Mouse (Mus musculus) layer of hippocampus, adult 2 months (tissue): Measurements from ENCODE around the gene Hist1h2ak. TPM values are rescaled to one million over a fixed set of nuclear protein-coding genes. Genes with fewer than 3 reads are reported as not detected.
"Not testable (repeated sequence)": the region's sequence is repeated elsewhere in the genome, so short reads cannot be mapped to it uniquely, and the experiment has no call there.

ENCODE experiments used
- DNase-seq, 2 experiments: peaks; one replicate each; pipeline ENCODE4 v3.0.0; 2022; ENCODE audit warnings: low spot score in 2 of 2
- H3K27ac ChIP-seq: fragments of 200-600 bp; 2 replicates; pipeline ENCODE4 v1.8.1; 2022
- H3K4me3 ChIP-seq: fragments of 200-600 bp; 2 replicates; pipeline ENCODE4 v1.8.1; 2022; ENCODE audit warnings: mild to moderate bottlenecking
- CTCF ChIP-seq: fragments of 200-600 bp; conservative IDR thresholded peaks from 2 replicates; pipeline ENCODE4 v1.8.1; 2022; ENCODE audit warnings: antibody characterized with exemption, mild to moderate bottlenecking, moderate library complexity
- long read RNA-seq, 2 experiments: library from polyadenylated mRNA; stranded (forward); transcript quantifications; one replicate each; pipeline ENCODE4 v2.0.0; 2021; ENCODE audit warnings: borderline mapping rate in 2 of 2
- total RNA-seq, 2 experiments: library from RNA; stranded (reverse); gene quantifications; 2 replicates each; pipeline ENCODE4 v1.2.3; 2021

Hist1h2ak gene
- 10 to 100 TPM; 15.1 TPM for total RNA-seq
- long read RNA-seq, experiment 1: 0 reads
- long read RNA-seq, experiment 2: 0 reads

DNA sequence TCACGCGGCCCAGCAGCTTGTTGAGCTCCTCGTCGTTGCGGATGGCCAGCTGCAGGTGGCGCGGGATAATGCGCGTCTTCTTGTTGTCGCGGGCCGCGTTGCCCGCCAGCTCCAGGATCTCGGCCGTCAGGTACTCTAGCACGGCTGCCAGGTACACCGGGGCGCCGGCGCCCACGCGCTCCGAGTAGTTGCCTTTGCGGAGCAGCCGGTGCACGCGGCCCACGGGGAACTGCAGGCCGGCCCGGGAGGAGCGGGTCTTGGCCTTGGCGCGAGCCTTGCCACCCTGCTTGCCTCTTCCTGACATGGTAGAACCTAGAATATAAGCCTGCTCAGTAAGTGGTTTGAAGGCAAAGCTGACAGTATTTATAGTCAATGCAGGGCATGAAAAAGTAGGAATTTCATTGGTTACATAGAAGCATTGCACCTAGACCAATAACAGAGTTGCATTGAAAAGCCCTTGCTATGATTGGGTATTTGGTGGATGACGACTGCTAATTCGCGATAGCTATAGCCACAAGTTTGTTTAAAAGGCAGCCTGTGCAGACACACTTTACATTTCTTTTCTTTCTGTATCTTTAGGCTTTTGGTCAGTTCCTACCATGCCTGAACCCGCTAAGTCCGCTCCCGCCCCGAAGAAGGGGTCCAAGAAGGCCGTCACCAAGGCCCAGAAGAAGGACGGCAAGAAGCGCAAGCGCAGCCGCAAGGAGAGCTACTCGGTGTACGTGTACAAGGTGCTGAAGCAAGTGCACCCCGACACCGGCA is at the start of gene Hist1h2ak, which contains the start of gene Hist1h2bn:
TSS of gene Hist1h2ak (minus strand) at position 304 of the 762 bp plus-strand sequence.
TSS of gene Hist1h2bn (plus strand) at position 600 of the 762 bp plus-strand sequence.
- H3K27ac ChIP-seq: peak within 1 kb of the TSS; percentile 85
- H3K4me3 ChIP-seq: peak within 1 kb of the TSS; percentile 51
- 0 out of 2 replicates have a peak, but pooled peaks have one; percentile 33 for TF ChIP-seq CTCF
- peak; percentile 70 to 91 for DNase-seq

DNA sequence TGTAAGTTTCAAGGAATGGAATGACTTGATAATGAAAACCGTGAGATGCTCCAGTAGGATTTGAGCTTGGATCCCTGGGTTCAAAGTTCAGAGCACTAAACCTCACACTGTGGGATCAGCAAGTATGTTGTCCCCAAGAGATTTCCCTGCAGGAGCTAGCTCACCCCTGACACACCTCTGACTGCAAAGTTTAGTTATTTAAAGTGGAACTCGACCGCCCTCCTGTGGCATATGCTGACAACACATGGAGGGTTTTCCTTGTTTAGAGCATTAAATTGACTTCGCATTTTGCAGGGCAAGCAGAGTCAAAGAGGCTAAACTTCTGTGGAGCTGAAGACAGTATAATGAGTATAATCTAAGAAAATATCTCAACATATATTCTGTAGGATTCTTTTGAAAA is 49.4 kb upstream of the Hist1h2ak start:
- H3K27ac ChIP-seq, DNase-seq, H3K4me3 ChIP-seq: not testable (repeated sequence)

DNA sequence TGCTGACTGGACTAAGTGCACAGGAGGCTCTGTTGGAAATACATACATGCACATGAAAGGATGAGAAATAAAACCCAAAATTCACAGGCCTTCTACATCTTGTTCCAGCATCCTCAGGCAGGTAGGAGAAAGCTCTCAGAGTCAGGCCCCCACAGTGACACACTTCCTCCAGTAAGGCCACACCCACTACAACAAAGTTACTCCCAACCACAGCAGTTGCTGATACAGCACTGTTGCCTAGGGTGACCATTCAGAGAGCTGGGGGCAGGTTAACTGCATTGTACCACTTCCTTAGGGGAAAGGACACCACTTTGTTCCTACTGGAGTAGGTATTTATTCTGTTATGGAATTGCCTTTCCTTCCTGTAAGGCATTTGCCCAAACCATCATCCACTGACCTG is 43.5 kb upstream of the Hist1h2ak start:
- not testable (repeated sequence) for H3K27ac ChIP-seq, H3K4me3 ChIP-seq, DNase-seq

DNA sequence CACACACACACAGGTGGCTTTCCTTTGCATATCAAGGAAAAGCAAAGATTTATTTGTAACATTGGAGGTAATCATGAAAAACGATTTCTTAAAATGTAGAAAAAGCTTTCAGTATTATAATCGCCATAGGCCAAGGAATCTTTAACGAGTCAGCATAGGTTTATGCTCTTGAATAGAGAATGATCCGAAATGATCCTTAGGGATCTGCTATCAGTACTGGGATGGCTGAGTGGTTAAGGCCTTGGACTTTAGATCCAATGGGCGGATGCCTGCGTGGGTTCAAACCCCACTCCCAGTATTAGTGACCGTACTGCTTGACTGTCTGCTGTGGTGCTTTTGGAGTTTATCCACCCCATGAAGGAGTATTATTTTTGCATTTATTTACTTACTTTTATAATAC is 42.0 kb upstream of the Hist1h2ak start:
- TF ChIP-seq CTCF: no peak
- no peak overlapping the region for H3K4me3 ChIP-seq
- no peak for DNase-seq

DNA sequence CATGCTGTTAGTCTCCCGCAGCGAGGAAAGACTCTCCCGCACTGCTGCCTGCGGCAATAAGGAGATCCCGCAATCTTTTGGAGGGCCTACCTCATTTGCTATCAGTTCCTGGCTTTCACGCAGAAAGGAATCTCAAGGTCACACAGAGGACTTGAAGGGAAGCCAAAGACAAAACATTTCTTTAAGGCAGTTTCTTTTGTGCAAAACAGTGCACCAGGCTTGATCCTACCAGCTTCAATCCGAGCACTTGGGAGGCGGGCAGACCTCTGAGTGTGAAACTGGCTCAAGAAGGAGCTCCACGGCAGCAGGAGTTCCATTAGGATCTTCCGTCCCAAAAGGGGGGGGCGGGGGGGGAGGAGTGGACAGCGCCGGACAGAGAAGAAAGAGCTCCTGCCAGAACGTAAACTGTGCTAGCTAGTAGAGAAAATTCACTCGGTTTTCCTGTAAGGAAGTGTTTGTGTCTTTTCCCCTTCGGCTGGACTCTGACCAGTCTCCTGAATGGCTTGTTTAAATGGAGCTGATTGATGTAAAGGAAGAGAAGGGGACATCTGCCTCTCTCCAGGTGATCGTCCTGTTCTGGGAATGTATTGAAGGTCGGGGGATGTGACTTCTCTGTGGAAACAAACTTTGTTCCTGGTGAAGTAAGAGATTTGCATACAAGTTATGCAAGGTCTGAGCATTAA is 37.1 kb upstream of the Hist1h2ak start:
- DNase-seq: no peak
- Histone ChIP-seq H3K4me3 (no peak overlapping the region; the same call in 1 of the 2 replicates), H3K27ac (no peak overlapping the region)
- no peak for TF ChIP-seq CTCF

More for the DNA sequence above, 42.0 kb upstream of the Hist1h2ak start:
- H3K27ac ChIP-seq: no peak overlapping the region

DNA sequence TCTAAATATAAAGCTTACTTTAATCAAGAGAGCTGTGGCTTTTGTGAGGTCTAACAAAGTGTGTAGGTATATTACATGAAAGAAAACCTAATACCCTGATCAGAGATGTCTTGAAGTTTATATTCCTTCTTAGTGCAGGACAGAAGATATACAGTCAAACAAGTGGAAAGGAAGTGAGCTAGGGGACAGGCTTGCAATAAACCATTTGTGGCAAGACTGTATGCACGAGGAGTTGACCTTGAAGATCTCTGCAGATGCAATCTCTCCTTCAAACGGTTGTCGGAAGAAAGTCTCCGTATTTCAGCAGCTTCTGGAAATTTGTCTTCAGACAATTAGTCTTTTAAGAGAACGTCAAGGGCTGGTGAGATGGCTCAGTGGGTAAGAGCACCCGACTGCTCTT is 36.3 kb upstream of the Hist1h2ak start:
- H3K4me3 ChIP-seq: no peak overlapping the region
- H3K27ac ChIP-seq: no peak overlapping the region
- no peak for DNase-seq
- no peak for TF ChIP-seq CTCF

DNA sequence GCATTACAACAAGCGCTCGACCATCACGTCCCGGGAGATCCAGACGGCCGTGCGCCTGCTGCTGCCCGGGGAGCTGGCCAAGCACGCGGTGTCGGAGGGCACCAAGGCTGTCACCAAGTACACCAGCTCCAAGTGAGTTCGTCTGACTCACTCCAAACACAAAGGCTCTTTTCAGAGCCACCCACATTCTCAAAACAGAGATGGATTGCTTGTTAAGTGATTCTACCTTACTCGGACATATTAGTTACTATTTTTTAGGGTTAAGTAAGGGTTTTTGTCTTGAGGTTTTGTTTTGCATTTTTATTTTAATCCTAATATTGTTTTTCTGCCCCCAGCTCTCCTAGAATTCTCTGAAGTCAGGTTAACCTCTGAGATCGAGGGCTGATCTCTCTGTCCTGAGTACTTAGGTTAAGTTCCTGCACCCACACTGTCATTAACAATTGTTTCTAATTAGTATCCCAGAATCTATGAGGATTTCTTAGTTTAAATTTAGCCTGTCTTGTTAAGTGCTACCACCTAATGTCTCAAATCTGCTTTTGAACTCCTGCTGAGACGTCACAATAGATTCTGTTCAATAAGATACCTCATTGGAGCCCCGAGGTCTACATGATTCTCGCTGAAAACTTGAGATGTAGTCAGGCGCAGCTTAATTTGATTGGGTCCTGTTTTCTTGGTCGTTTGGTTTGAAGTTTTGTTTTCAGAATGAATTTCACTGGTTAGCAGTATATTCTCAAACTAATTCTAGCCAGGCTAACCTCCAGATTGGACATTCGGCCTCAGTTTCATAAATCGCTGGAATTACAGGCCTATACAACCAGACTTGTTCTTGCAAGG is 34.4 kb upstream of the Hist1h2ak start:
- H3K4me3 ChIP-seq: peak overlapping the region; percentile 56
- DNase-seq: no peak
- H3K27ac ChIP-seq: no peak overlapping the region
- TF ChIP-seq CTCF: no peak

DNA sequence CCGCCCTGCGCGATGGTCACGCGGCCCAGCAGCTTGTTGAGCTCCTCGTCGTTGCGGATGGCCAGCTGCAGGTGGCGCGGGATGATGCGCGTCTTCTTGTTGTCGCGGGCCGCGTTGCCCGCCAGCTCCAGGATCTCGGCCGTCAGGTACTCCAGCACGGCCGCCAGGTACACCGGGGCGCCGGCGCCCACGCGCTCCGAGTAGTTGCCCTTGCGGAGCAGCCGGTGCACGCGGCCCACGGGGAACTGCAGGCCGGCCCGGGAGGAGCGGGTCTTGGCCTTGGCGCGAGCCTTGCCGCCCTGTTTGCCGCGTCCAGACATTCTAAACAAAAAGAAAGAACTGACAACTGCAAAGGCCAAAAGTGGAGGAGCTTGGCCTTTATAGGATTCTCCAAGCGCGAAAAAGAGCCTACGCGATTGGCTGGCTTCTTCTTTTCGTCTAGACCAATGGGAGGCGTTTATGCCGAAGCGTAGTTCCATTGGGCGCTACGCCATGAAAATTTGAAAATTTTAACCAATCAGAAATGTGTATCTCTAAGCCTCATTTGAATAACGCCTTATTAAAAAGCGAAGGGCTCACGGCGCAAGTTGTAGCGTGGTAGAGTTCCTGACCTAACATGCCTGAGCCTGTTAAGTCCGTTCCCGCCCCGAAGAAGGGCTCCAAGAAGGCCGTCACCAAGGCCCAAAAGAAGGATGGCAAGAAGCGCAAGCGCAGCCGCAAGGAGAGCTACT is 33.4 kb upstream of the Hist1h2ak start, which contains the start of the genes Hist1h2an and Hist1h2bp:
TSS of gene Hist1h2an (minus strand) at position 320 of the 731 bp plus-strand sequence.
TSS of gene Hist1h2bp (plus strand) at position 563 of the 731 bp plus-strand sequence.
- peak; percentile 94 to 96 for DNase-seq
- Histone ChIP-seq H3K4me3 (peak within 1 kb of the TSS; percentile 56), H3K27ac (peak within 1 kb of the TSS; percentile 62)
- TF ChIP-seq CTCF: peak; percentile 10; the same call in 1 of the 2 replicates

DNA sequence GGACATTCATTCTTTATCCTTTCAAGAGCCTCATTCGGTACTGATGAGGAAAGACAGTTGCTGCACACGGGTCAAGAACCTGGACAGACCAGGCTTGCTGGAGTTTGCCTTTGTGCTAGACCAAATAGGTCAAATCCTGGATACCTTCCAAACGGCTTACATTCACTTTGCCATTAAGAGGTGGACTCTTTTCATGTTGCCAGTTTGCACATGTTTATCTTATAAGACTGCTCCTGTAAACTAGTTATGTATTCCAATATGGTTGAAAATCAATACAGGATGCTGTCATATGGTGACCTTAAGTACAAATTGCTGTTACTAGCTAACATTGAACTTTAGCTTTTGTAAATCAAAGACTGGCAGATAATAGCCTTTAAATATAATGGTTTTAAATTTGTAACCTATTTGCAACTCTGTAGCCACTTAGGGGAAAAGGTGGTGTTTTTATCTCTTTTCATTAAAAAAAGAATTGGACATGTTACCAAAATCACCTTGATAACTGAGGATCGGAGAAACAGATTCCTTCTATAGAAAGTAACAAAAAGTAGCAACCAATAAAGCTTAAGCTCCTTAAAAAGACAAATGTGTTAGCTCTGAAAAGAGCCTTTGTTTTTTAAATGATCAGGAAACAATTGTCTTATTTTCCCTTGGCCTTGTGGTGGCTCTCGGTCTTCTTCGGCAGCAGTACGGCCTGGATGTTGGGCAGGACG is 32.7 kb upstream of the Hist1h2ak start:
- DNase-seq: no peak
- Histone ChIP-seq H3K4me3 (peak overlapping the region; percentile 34), H3K27ac (peak overlapping the region; percentile 62)
- no peak; the same call in 1 of the 2 replicates for TF ChIP-seq CTCF

DNA sequence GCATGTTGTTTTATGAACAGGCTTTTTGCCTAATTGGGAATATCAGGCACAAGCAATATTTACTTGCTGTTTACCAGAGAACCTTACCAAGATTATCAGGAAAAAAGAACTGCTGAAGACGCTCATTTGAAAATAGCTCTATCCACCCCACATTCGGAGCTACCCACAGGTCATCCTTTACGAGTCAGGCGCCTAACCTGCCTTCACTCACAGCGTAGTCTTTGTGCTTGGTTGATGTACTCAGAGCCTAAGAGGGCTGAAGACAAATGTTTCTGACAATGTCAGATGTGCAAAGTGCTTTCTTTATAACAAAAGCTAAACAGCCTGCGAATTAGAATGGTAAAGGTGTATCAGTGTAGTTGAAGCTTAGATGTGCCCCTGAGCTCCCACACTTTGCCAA is 30.7 kb upstream of the Hist1h2ak start:
- DNase-seq: no peak
- no peak for TF ChIP-seq CTCF
- H3K27ac ChIP-seq: no peak overlapping the region
- H3K4me3 ChIP-seq: no peak overlapping the region

DNA sequence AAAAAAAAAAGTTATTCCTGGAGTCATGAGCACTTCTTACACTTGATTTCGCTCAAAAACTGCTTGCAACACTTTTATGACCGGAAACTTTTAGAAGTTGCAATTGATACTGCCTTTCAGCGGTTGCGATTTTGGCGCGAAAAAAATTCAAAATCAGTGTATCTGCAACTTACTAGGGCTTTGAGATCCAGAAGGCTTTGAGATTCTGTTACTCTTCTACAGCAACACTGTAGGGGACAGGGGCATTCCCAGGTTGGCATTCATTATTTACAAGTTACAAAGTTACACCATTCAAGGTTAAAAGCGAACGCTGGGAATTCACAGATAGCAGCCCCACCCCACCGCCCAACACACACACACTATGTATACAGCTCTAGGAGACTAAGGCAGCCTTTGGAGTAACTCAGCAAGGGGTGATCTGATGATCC is 30.1 kb upstream of the Hist1h2ak start:
- TF ChIP-seq CTCF: no peak
- Histone ChIP-seq H3K4me3 (peak overlapping the region; percentile 59), H3K27ac (peak overlapping the region; percentile 40)
- DNase-seq: peak in 1 of 2 experiments; percentile 31
